Mouse (Mus musculus): ENCODE measurements around the gene Napepld. TPM values are rescaled to one million over a fixed set of nuclear protein-coding genes. Genes with fewer than 3 reads are reported as not detected.
"Not testable (repeated sequence)": the region's sequence is repeated elsewhere in the genome, so short reads cannot be mapped to it uniquely, and the experiment has no call there.

Gene Napepld
- total RNA-seq, 2 experiments from 2014 or later, result 21.2 to 24.5 TPM

- no peak for DNase-seq (ENCODE audit: extremely low spot score in 1 of 2, low spot score in 1 of 2)
Measured at GRCm38 (mm10) chr5:21672812-21673635, 28.2 kb downstream of the Napepld start.

GRCm38 (mm10) chr5:21669307-21669706, 31.9 kb downstream of the Napepld start:
- no peak for DNase-seq (ENCODE audit: extremely low spot score in 1 of 2, low spot score in 1 of 2)

GRCm38 (mm10) chr5:21667191-21668137, 33.7 kb downstream of the Napepld start:
- no peak for DNase-seq (ENCODE audit: extremely low spot score in 1 of 2, low spot score in 1 of 2)

GRCm38 (mm10) chr5:21663081-21663480, 38.1 kb downstream of the Napepld start:
- no peak for DNase-seq (ENCODE audit: extremely low spot score in 1 of 2, low spot score in 1 of 2)

GRCm38 (mm10) chr5:21660850-21661249, 40.3 kb downstream of the Napepld start:
- no peak for DNase-seq (ENCODE audit: extremely low spot score in 1 of 2, low spot score in 1 of 2)

- peak; percentile 68 to 90 for DNase-seq (ENCODE audit: extremely low spot score in 1 of 2, low spot score in 1 of 2)
Measured at GRCm38 (mm10) chr5:21658623-21659395, 42.4 kb downstream of the Napepld start.

- no peak for DNase-seq (ENCODE audit: extremely low spot score in 1 of 2, low spot score in 1 of 2)
Measured at GRCm38 (mm10) chr5:21658038-21658437, 43.2 kb downstream of the Napepld start.

GRCm38 (mm10) chr5:21656912-21657311, 44.3 kb downstream of the Napepld start:
- DNase-seq (ENCODE audit: extremely low spot score in 1 of 2, low spot score in 1 of 2), result no peak

GRCm38 (mm10) chr5:21651885-21652612, 49.1 kb downstream of the Napepld start:
- DNase-seq (ENCODE audit: extremely low spot score in 1 of 2, low spot score in 1 of 2), result no peak

GRCm38 (mm10) chr5:21650736-21651135, 50.5 kb downstream of the Napepld start:
- no peak for DNase-seq (ENCODE audit: extremely low spot score in 1 of 2, low spot score in 1 of 2)

- DNase-seq (ENCODE audit: extremely low spot score in 1 of 2, low spot score in 1 of 2), result no peak
Measured at GRCm38 (mm10) chr5:21646133-21646491, 55.1 kb downstream of the Napepld start.

- peak; percentile 62 to 71 for DNase-seq (ENCODE audit: extremely low spot score in 1 of 2, low spot score in 1 of 2)
Measured at GRCm38 (mm10) chr5:21645439-21646132, 55.6 kb downstream of the Napepld start, which contains the start of the genes Fbxl13 and Armc10. Gene Fbxl13, minus strand, starts transcription at chr5:21645634. Gene Armc10, plus strand, starts transcription at chr5:21645813.

- no peak for DNase-seq (ENCODE audit: extremely low spot score in 1 of 2, low spot score in 1 of 2)
Measured at GRCm38 (mm10) chr5:21644891-21645438, 56.2 kb downstream of the Napepld start.

GRCm38 (mm10) chr5:21643606-21644005, 57.6 kb downstream of the Napepld start:
- DNase-seq (ENCODE audit: extremely low spot score in 1 of 2, low spot score in 1 of 2), result no peak

GRCm38 (mm10) chr5:21640961-21641360, 60.2 kb downstream of the Napepld start:
- DNase-seq (ENCODE audit: extremely low spot score in 1 of 2, low spot score in 1 of 2), result peak in 1 of 2 experiments; percentile 75

- DNase-seq (ENCODE audit: extremely low spot score in 1 of 2, low spot score in 1 of 2), result no peak
Measured at GRCm38 (mm10) chr5:21625916-21626315, 75.3 kb downstream of the Napepld start.

- no peak for DNase-seq (ENCODE audit: extremely low spot score in 1 of 2, low spot score in 1 of 2)
Measured at GRCm38 (mm10) chr5:21616450-21617009, 84.7 kb downstream of the Napepld start.

GRCm38 (mm10) chr5:21614299-21614698, 86.9 kb downstream of the Napepld start:
- DNase-seq (ENCODE audit: extremely low spot score in 1 of 2, low spot score in 1 of 2), result not testable (repeated sequence)

Measured in layer of hippocampus, postnatal 25 days (tissue).